Mouse (Mus musculus) limb, embryonic 11.5 days (tissue): ENCODE results near the gene Ptpn22. TPM values are rescaled to one million over a fixed set of nuclear protein-coding genes. Genes with fewer than 3 reads are reported as not detected.

Experiments used
- ATAC-seq: fragments of 200-750 bp; cut with Nextera tagmentation; 2 replicates; pipeline ENCODE4 v1.8.0; 2017; ENCODE audit warnings: low read depth; ENCODE audit not compliant: insufficient number of reproducible peaks, low FRiP score, low TSS enrichment
- DNase-seq: peaks from one replicate; pipeline ENCODE4 v3.0.0-alpha.2; 2015; ENCODE audit warnings: low spot score
- H3K27ac ChIP-seq: fragments of 300-500 bp; sonication (generic); replicated peaks from 2 replicates; pipeline ENCODE4 v1.5.1; 2014; ENCODE audit warnings: low read depth, mild to moderate bottlenecking, low read length
- H3K27me3 ChIP-seq: fragments of 300-500 bp; sonication (generic); 2 replicates; pipeline ENCODE4 v1.6.1; 2014; ENCODE audit warnings: mild to moderate bottlenecking, low read length, mixed read lengths; ENCODE audit not compliant: control insufficient read depth, insufficient read depth
- H3K36me3 ChIP-seq: fragments of 300-500 bp; sonication (generic); 2 replicates; pipeline ENCODE4 v1.6.1; 2014; ENCODE audit warnings: mild to moderate bottlenecking, low read length, moderate library complexity, mixed read lengths; ENCODE audit not compliant: control insufficient read depth, insufficient read depth
- H3K4me1 ChIP-seq: fragments of 300-500 bp; sonication (generic); 2 replicates; pipeline ENCODE4 v1.6.1; 2014; ENCODE audit warnings: low read length, mixed read lengths; ENCODE audit not compliant: control insufficient read depth, insufficient read depth
- H3K4me2 ChIP-seq: fragments of 300-500 bp; sonication (generic); 2 replicates; pipeline ENCODE4 v1.6.1; 2014; ENCODE audit warnings: low read depth, mild to moderate bottlenecking, moderate library complexity; ENCODE audit not compliant: severe bottlenecking
- H3K4me3 ChIP-seq: fragments of 300-500 bp; sonication (generic); 2 replicates; pipeline ENCODE4 v1.5.1; 2014; ENCODE audit warnings: low read depth, low read length
- H3K9ac ChIP-seq: fragments of 300-500 bp; sonication (generic); 2 replicates; pipeline ENCODE4 v1.6.1; 2014; ENCODE audit warnings: mild to moderate bottlenecking, low read length
- H3K9me3 ChIP-seq: fragments of 300-500 bp; sonication (generic); 2 replicates; pipeline ENCODE4 v1.6.1; 2016; ENCODE audit warnings: low read length; ENCODE audit not compliant: control insufficient read depth
- WGBS: fragments of 180-500 bp; shearing (Covaris S2); extraction: QIAGEN DNeasy Blood & Tissue Kit; methylation state at CpG from one replicate; pipeline ENCODE4 v1.1.7; 2014; 5-methylcytosine and 5-hydroxymethylcytosine counted together
- polyA plus RNA-seq: library from polyadenylated mRNA; unstranded; fragments of >200 nt; fragmentation: Nextera tagmentation; extraction: Ambion mirVana; gene quantifications from 2 replicates; pipeline ENCODE4 v1.2.1, GENCODE M21; 2014

Ptpn22 gene
- polyA plus RNA-seq, 1 experiment from 2014 or later, result 0.17 TPM

GRCm38 (mm10) chr3:103920094-103920493, 60.5 kb downstream of the Ptpn22 start:
- WGBS, result 89% methylated on average over 1 of the region's 1 CpGs
- peaks cover 7% of the 10 kb centered on the region for H3K4me1 ChIP-seq
- no peaks in the 10 kb centered on the region for H3K9me3 ChIP-seq
- H3K27me3 ChIP-seq, result no peaks in the 10 kb centered on the region
- H3K9ac ChIP-seq, result no peak overlapping the region
- no peak overlapping the region for H3K27ac ChIP-seq
- DNase-seq (no peak), ATAC-seq (no peak)
- no peak overlapping the region for H3K4me3 ChIP-seq
- no peak overlapping the region for H3K4me2 ChIP-seq
- H3K36me3 ChIP-seq, result no peaks in the 10 kb centered on the region

- no peak overlapping the region for H3K9ac ChIP-seq
- peaks cover 4% of the 10 kb centered on the region; the same call in 1 of the 2 replicates for H3K36me3 ChIP-seq
- no peak overlapping the region for H3K4me2 ChIP-seq
- no peaks in the 10 kb centered on the region for H3K27me3 ChIP-seq
- 80% methylated on average over 3 of the region's 3 CpGs for WGBS
- no peak overlapping the region for H3K27ac ChIP-seq
- no peaks in the 10 kb centered on the region for H3K4me1 ChIP-seq
- ATAC-seq (no peak), DNase-seq (no peak)
- H3K4me3 ChIP-seq, result no peak overlapping the region
- H3K9me3 ChIP-seq, result no peaks in the 10 kb centered on the region
Observed at GRCm38 (mm10) chr3:103925302-103925701, 65.7 kb downstream of the Ptpn22 start.

GRCm38 (mm10) chr3:103927511-103927910, 67.9 kb downstream of the Ptpn22 start:
- no peaks in the 10 kb centered on the region for H3K4me1 ChIP-seq
- WGBS, result 89% methylated on average over 6 of the region's 6 CpGs
- no peak overlapping the region for H3K9ac ChIP-seq
- DNase-seq (no peak), ATAC-seq (no peak)
- peaks cover 4% of the 10 kb centered on the region for H3K36me3 ChIP-seq
- no peak overlapping the region for H3K4me3 ChIP-seq
- H3K4me2 ChIP-seq, result no peak overlapping the region
- H3K27me3 ChIP-seq, result no peaks in the 10 kb centered on the region
- no peak overlapping the region for H3K27ac ChIP-seq
- H3K9me3 ChIP-seq, result no peaks in the 10 kb centered on the region

GRCm38 (mm10) chr3:103944794-103945562, 85.4 kb downstream of the Ptpn22 start:
- H3K9me3 ChIP-seq, result no peaks in the 10 kb centered on the region
- ATAC-seq (no peak), DNase-seq (no peak)
- no peaks in the 10 kb centered on the region for H3K36me3 ChIP-seq
- no peaks in the 10 kb centered on the region for H3K27me3 ChIP-seq
- no peak overlapping the region for H3K4me3 ChIP-seq
- H3K4me1 ChIP-seq, result no peaks in the 10 kb centered on the region
- H3K9ac ChIP-seq, result no peak overlapping the region
- no peak overlapping the region for H3K27ac ChIP-seq
- 87% methylated on average over 1 of the region's 1 CpGs for WGBS
- H3K4me2 ChIP-seq, result no peak overlapping the region

- Histone ChIP-seq H3K4me1 (no peaks in the 10 kb centered on the region), H3K9me3 (no peaks in the 10 kb centered on the region), H3K36me3 (no peaks in the 10 kb centered on the region), H3K9ac (no peak overlapping the region), H3K27me3 (no peaks in the 10 kb centered on the region), H3K4me3 (no peak overlapping the region), H3K4me2 (no peak overlapping the region), H3K27ac (no peak overlapping the region)
- DNase-seq, result no peak
- ATAC-seq, result no peak
- WGBS, result 93% methylated on average over 7 of the region's 7 CpGs
Observed at GRCm38 (mm10) chr3:103948666-103949065, 89.1 kb downstream of the Ptpn22 start.

GRCm38 (mm10) chr3:103960622-103961021, 101.0 kb downstream of the Ptpn22 start:
- DNase-seq (no peak), ATAC-seq (no peak)
- H3K9ac ChIP-seq, result no peak overlapping the region
- no peak overlapping the region for H3K4me3 ChIP-seq
- H3K9me3 ChIP-seq, result no peaks in the 10 kb centered on the region
- WGBS, result 92% methylated on average over 3 of the region's 3 CpGs
- no peaks in the 10 kb centered on the region for H3K4me1 ChIP-seq
- peaks cover 2% of the 10 kb centered on the region; the same call in 1 of the 2 replicates for H3K36me3 ChIP-seq
- no peak overlapping the region for H3K4me2 ChIP-seq
- H3K27ac ChIP-seq, result no peak overlapping the region
- H3K27me3 ChIP-seq, result no peaks in the 10 kb centered on the region

Other genes with a start within 250 kb of the Ptpn22 start
- 0.08 TPM in 1 of 2 replicates, not detected in the other for gene Atg4a-ps, start 213.7 kb upstream of the Ptpn22 start, polyA plus RNA-seq
- 26.8 and 27.7 TPM in 2 replicates for gene Olfml3, start 121.8 kb upstream of the Ptpn22 start, polyA plus RNA-seq
- gene Gm10964, start 120.4 kb upstream of the Ptpn22 start, polyA plus RNA-seq, result not detected in 2 replicates
- 13.0 and 13.4 TPM in 2 replicates for gene Hipk1, start 68.2 kb upstream of the Ptpn22 start, polyA plus RNA-seq
- gene Dclre1b, start 50.4 kb upstream of the Ptpn22 start, polyA plus RNA-seq, result 39.7 and 40.2 TPM in 2 replicates
- gene Ap4b1, start 50.3 kb upstream of the Ptpn22 start, polyA plus RNA-seq, result 22.8 and 25.5 TPM in 2 replicates
- gene Gm43064, start 50.2 kb upstream of the Ptpn22 start, polyA plus RNA-seq, result 0.08 TPM in 1 of 2 replicates, not detected in the other
- 0.35 TPM in 1 of 2 replicates, not detected in the other for gene Bcl2l15, start 27.2 kb upstream of the Ptpn22 start, polyA plus RNA-seq
- gene Rsbn1, start 54.3 kb downstream of the Ptpn22 start, polyA plus RNA-seq, result 19.8 and 19.9 TPM in 2 replicates
- 42.2 and 46.1 TPM in 2 replicates for gene Phtf1, start 108.3 kb downstream of the Ptpn22 start, polyA plus RNA-seq